Mouse (Mus musculus): ENCODE measurements around the gene Dpf2. TPM values are rescaled to one million over a fixed set of nuclear protein-coding genes. Genes with fewer than 3 reads are reported as not detected.
A peak's percentile ranks its signal among the peaks of the same experiment; 100 is the strongest.

Dpf2 gene
- polyA plus RNA-seq, 1 experiment: 99.0 TPM

DNA sequence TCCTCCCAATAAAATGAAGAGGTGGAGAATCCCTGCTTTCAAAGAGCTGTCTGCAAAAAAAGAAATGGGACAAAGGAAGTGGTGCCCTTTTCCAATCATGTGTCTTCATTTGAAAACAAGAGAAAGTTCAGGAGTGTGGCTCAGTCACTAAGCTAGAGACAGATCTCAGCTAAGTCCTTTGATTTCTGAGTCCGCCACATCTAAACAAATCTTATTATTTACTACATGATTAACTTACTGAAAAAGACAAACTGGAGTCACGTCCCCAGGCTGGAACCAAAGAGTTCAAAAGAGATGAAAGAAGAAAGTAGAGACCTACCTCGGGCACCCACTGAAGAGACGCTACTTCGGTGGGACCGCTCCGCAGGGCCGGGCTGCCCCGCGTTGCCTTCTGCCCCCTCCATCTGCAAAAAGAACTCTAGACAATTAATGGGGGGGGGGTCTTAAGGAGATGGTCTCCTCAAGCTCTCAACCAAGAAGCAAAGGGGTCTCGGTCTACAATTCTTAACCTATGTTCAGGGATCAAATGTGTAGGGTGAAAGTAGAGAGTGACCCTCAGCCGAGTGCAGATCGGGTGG, 38.3 kb downstream of the Dpf2 start:
- Histone ChIP-seq H3K27ac (ENCODE audit: insufficient read depth, low read length) (0 out of 2 replicates have a peak overlapping the region, but pooled peaks have one; percentile 36), H3K4me3 (ENCODE audit: insufficient read depth, low read length) (peak overlapping the region; percentile 61), H3K4me1 (ENCODE audit: control insufficient read depth, insufficient read depth, low read length) (no peaks in the 10 kb centered on the region; the same call in 1 of the 2 replicates)
- TF ChIP-seq CTCF (IDR thresholded peaks at IDR 0.05; ENCODE audit: extremely low read depth, insufficient read depth, low read length) (no peak), POLR2A (IDR thresholded peaks at IDR 0.05; ENCODE audit: extremely low read depth, insufficient read depth, low read length) (no peak)

DNA sequence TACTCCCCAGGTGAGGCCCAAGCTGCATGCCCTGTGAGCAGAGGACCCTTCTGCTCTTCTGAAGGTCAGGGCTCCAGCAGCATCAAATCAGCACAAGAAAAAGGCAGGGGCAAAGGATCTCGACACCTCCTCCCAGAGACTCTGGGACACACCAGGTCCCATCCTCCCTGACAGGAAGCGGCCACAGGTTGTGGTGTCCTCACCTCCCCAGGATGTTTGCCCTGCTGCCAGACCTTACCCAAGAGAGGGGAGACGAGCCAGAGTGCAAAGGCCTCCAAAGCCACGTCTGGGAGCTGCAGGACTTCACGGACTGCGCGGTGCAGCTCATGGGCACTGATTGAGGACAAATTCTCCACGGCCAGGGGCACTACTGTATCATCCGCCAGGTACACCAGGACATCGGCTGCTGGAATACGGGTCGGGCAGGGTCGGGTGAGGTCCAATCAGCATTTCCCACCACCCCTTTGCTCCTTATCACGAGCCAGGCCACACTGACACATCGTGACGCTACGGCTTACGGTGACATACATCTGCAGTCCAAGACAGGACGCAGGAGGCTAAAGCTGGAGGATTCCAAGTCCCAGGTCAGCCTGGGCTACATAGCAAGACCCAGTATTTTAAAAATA, 39.8 kb downstream of the Dpf2 start:
- TF ChIP-seq CTCF (IDR thresholded peaks at IDR 0.05; ENCODE audit: extremely low read depth, insufficient read depth, low read length) (no peak), POLR2A (IDR thresholded peaks at IDR 0.05; ENCODE audit: extremely low read depth, insufficient read depth, low read length) (no peak)
- no peaks in the 10 kb centered on the region; the same call in 1 of the 2 replicates for H3K4me1 ChIP-seq (ENCODE audit: control insufficient read depth, insufficient read depth, low read length)
- H3K4me3 ChIP-seq (ENCODE audit: insufficient read depth, low read length): no peak overlapping the region
- no peak overlapping the region for H3K27ac ChIP-seq (ENCODE audit: insufficient read depth, low read length)

DNA sequence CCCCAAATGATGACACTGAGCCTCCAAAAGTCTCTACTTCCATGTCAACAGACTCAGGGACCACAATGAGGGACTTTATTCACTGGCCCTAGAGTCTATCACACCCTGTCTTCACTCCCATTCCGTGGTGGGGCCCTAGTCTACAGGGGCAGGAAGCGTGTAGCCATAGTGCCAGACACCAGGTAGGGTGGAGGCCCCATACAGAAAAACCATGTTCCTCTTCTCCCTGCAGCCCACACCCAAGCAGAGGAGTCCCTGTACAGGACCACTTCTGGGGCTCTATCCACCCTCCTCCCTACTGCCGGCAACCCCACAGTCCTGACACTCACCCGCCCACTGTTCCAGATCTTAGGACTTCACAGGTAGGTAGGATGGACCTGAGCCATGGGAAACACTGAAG, 40.3 kb downstream of the Dpf2 start:
- H3K4me1 ChIP-seq (ENCODE audit: control insufficient read depth, insufficient read depth, low read length): no peaks in the 10 kb centered on the region; the same call in 1 of the 2 replicates
- no peak for TF ChIP-seq POLR2A (IDR thresholded peaks at IDR 0.05; ENCODE audit: extremely low read depth, insufficient read depth, low read length)
- no peak for TF ChIP-seq CTCF (IDR thresholded peaks at IDR 0.05; ENCODE audit: extremely low read depth, insufficient read depth, low read length)

DNA sequence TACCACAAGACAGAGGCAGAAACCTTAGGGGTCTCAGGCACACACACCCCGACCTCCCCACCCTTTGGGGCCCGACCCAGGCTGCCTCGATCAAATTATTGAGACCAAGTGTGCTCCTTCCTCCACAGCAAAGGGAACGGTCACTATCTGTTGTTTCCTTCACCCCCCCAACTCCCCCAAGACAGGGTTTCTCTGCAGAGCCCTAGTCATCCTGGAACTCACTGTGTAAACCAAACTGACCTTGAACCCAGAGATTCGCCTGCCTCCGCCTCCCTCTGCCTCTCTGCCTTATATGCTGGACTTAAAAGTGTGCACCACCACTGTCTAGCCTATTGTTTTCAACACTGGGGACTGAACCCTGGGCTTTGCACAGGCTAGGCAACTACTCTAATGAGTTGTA, 41.1 kb downstream of the Dpf2 start:
- Histone ChIP-seq H3K4me3 (ENCODE audit: insufficient read depth, low read length) (no peak overlapping the region), H3K27ac (ENCODE audit: insufficient read depth, low read length) (no peak overlapping the region), H3K4me1 (ENCODE audit: control insufficient read depth, insufficient read depth, low read length) (no peaks in the 10 kb centered on the region; the same call in 1 of the 2 replicates)
- no peak for TF ChIP-seq CTCF (IDR thresholded peaks at IDR 0.05; ENCODE audit: extremely low read depth, insufficient read depth, low read length)
- no peak for TF ChIP-seq POLR2A (IDR thresholded peaks at IDR 0.05; ENCODE audit: extremely low read depth, insufficient read depth, low read length)

More for the DNA sequence above, 40.3 kb downstream of the Dpf2 start:
- H3K4me3 ChIP-seq (ENCODE audit: insufficient read depth, low read length): no peak overlapping the region
- no peak overlapping the region for H3K27ac ChIP-seq (ENCODE audit: insufficient read depth, low read length)

DNA sequence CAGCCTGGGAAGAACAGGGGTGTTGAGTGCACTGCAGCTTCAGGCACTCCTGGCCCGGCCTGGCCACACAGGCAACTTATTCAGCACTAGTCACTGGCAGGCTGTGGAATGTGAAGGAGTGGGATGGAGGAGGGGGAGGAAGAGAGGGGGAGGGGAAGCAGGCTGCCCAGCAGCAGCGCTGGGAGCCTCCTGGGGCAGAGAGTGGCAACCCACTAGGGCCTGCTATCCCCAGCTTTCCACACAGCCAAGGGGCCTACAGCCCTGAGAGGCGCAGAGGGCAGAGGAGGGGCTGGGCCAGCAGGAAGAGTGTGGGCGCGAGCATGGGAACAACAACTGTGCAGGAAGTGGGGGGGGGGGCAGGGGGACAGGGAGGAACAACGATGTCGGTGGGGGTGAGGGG, 41.5 kb downstream of the Dpf2 start:
- Histone ChIP-seq H3K4me3 (ENCODE audit: insufficient read depth, low read length) (no peak overlapping the region), H3K4me1 (ENCODE audit: control insufficient read depth, insufficient read depth, low read length) (no peaks in the 10 kb centered on the region; the same call in 1 of the 2 replicates), H3K27ac (ENCODE audit: insufficient read depth, low read length) (no peak overlapping the region)
- TF ChIP-seq POLR2A (IDR thresholded peaks at IDR 0.05; ENCODE audit: extremely low read depth, insufficient read depth, low read length): no peak
- no peak for TF ChIP-seq CTCF (IDR thresholded peaks at IDR 0.05; ENCODE audit: extremely low read depth, insufficient read depth, low read length)

DNA sequence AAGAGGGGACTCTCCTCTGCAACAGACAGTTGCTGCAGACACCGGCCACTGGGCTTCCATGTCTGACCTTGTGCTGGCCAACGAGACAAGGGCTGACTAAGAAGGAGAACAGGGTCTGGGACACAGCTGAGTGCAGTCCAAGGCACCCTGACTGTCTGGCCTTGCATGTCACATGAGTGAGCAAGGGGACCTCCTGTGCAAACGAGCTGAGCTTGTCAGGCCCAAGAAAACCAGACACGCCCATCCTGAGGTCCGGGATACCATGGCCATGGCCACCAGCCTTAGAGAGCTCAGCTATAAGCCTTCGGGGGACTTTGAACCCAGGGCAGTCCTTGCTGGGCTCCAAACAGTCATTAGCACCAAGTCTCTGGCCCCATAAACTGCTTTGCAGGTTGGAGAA, 44.7 kb downstream of the Dpf2 start:
- Histone ChIP-seq H3K4me1 (ENCODE audit: control insufficient read depth, insufficient read depth, low read length) (no peaks in the 10 kb centered on the region; the same call in 1 of the 2 replicates), H3K27ac (ENCODE audit: insufficient read depth, low read length) (no peak overlapping the region), H3K4me3 (ENCODE audit: insufficient read depth, low read length) (no peak overlapping the region)
- no peak for TF ChIP-seq POLR2A (IDR thresholded peaks at IDR 0.05; ENCODE audit: extremely low read depth, insufficient read depth, low read length)
- TF ChIP-seq CTCF (IDR thresholded peaks at IDR 0.05; ENCODE audit: extremely low read depth, insufficient read depth, low read length): no peak

DNA sequence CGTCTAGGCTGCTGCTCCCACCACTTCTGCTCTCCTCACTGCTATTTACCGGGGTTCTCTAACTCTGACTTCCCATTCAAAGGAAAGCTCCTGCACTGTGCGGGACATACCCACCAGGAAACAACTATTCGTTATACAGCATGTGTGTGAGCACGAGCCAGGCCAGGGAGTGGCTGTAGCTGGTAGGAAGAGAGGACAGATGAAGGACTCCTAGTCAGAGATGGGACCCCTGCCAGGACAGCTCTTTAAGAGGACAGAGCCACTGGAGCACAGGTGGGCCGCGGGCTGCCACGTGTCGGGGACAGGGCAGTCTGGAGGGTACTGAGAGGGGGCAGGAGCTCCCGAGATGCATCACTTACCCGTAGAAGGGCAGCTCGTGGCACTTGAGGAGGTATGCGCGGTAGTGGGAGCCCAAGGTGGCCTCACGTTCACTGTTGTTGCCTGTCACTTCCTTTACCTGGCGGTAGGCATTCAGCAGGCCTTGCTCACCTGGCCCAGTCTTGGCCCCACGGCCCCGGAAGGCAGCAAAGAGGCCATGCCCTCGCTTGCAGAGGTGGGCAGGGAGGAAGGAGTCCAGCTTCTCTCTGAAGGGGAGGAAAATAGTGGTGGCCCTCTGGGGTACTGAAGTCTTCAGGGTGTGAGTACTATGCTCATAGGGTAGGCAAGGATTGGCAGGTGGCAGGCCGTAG, 48.0 kb downstream of the Dpf2 start:
- H3K4me3 ChIP-seq (ENCODE audit: insufficient read depth, low read length): no peak overlapping the region
- H3K4me1 ChIP-seq (ENCODE audit: control insufficient read depth, insufficient read depth, low read length): no peaks in the 10 kb centered on the region
- TF ChIP-seq POLR2A (IDR thresholded peaks at IDR 0.05; ENCODE audit: extremely low read depth, insufficient read depth, low read length): no peak
- TF ChIP-seq CTCF (IDR thresholded peaks at IDR 0.05; ENCODE audit: extremely low read depth, insufficient read depth, low read length): no peak
- H3K27ac ChIP-seq (ENCODE audit: insufficient read depth, low read length): no peak overlapping the region

DNA sequence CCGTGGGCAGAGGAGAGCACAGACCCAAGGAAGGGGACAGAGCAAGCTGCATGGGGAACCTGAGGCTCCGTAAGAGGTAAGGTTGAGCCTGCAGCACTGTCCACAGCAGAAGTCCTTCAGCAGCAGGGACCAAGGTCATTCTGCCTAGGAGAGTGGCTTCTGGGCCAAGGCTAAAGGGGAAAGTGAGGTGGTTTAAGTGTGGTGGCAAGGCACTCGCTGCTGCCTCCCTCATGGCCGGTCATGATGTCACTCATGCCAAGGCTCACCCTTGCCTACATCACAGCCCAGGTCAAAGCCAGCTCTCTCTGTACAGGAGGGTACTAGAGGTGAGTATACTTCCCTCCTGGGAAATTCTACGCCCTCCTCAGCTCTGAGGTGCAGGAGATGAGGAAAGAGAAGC, 49.0 kb downstream of the Dpf2 start:
- no peak overlapping the region for H3K27ac ChIP-seq (ENCODE audit: insufficient read depth, low read length)
- TF ChIP-seq CTCF (IDR thresholded peaks at IDR 0.05; ENCODE audit: extremely low read depth, insufficient read depth, low read length): no peak
- no peak for TF ChIP-seq POLR2A (IDR thresholded peaks at IDR 0.05; ENCODE audit: extremely low read depth, insufficient read depth, low read length)
- H3K4me3 ChIP-seq (ENCODE audit: insufficient read depth, low read length): no peak overlapping the region
- no peaks in the 10 kb centered on the region for H3K4me1 ChIP-seq (ENCODE audit: control insufficient read depth, insufficient read depth, low read length)

DNA sequence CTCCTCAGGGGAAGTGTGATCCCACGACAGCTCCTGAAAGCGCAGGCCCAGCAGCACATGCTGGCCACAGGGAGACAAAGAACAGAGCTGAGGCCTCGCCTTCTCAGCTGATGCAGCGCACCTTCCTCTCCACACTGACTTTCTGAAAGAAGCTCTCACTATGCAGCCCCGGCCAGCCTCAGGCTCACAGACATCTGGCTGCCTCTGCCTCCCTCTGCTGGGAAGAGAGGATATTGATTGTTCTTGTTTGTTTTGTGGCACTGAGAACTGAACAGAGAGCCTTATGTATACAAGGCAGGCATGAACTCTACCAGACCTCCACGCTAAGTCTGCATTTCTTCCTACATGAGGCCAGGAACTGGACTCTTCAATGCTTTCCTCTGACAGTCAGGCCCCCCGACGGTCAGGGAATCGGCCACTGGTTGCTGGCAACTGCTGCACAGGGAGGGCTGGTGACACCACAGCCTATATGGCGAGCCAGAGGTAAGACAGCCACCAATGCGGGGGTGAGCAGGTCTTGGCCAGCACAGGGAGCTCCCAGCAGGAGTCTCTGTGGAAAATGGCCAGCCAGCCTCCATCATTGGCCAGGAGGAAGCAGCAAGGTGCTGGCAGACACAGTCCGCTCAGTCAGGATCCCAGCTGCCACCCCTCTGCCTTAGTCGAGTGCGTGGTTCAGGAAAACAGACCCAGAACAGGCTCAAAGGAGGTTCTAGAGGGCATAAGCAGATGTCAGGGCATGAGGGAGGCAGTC, 50.3 kb downstream of the Dpf2 start:
- no peak overlapping the region for H3K27ac ChIP-seq (ENCODE audit: insufficient read depth, low read length)
- TF ChIP-seq CTCF (IDR thresholded peaks at IDR 0.05; ENCODE audit: extremely low read depth, insufficient read depth, low read length) (peak; percentile 28; the same call in 1 of the 2 replicates), POLR2A (IDR thresholded peaks at IDR 0.05; ENCODE audit: extremely low read depth, insufficient read depth, low read length) (no peak)
- H3K4me1 ChIP-seq (ENCODE audit: control insufficient read depth, insufficient read depth, low read length): no peaks in the 10 kb centered on the region
- H3K4me3 ChIP-seq (ENCODE audit: insufficient read depth, low read length): no peak overlapping the region
